ENCODE assay signal across 19 mouse cellular contexts in the genomic region with DNA sequence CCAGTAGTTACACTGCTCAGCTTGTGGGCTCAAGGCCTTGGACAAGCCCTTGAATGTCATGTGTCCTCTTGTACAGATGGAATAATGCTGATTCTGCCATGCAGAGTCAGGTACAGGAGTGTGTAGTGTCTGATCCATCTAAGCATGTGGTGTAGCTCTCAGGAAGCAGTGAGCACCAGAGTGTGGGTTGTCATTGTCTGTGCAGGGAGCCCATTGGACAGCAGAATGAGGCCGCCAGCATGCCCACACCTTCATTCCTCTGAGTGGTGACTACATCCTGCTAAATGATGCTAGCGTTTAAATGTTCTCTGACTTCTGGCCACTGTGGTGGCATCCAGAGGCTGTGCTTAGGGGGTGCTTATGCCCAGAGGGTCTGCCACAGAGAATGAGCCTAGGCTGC.
DNase-seq lines count a peak whose midpoint lies in the region; ATAC-seq and TF ChIP-seq lines count a peak whose summit lies in the region.
"Had no signal": no experiment of that assay in that cellular context is flagged by ENCODE, and none has a peak within 500 bp of the region (broad histone marks: within the 10 kb centered on the region; RNA-seq: fewer than 3 reads in every experiment).

No protein-coding gene starts in this region.

- ATAC-seq in activated CD4-positive, CD25-positive, alpha-beta regulatory T cell, adult 4 months: no peak
- ATAC-seq: forebrain, embryonic 13.5 days; forebrain, postnatal 0 days; hindbrain, postnatal 0 days had no signal

- intact Hi-C loops in left cerebral cortex, adult 2 months (cut with DNase I): loop anchor here (5.0 kb wide), 1 partner anchor 48 kb away; no protein-coding TSS in a partner anchor
- intact Hi-C loops in left cerebral cortex, postnatal 4 days (cut with DNase I): no loop called here
- intact Hi-C loops in left cerebral cortex, postnatal 36 days (cut with DNase I): no loop called here

- no peak overlapping the region for H3K4me3 ChIP-seq in left cerebral cortex, adult 2 months
- H3K4me3 ChIP-seq: embryonic facial prominence, embryonic 10.5 days; forebrain, embryonic 13.5 days; hindbrain, embryonic 13.5 days had no signal

- peak in 1 of 2 experiments; percentile 38 for DNase-seq in left cerebral cortex, adult 2 months (ENCODE audit: extremely low spot score in 1 of 2, low spot score in 2 of 2)
- no peak for DNase-seq in left cerebral cortex, postnatal 4 days
- DNase-seq in right cerebral cortex, adult 2 months (ENCODE audit: low spot score in 2 of 2): peak; percentile 46 to 53
- no peak for DNase-seq in right cerebral cortex, postnatal 10 days (ENCODE audit: low spot score in 2 of 2)
- DNase-seq in left cerebral cortex, postnatal 36 days (ENCODE audit: low spot score in 2 of 2): peak; percentile 34 to 49
- DNase-seq: adrenal gland, adult 8-10 months; adrenal gland, postnatal 36 days; cerebellum, adult 18-20 months; cerebellum, adult 9-11 months; cerebellum, postnatal 36 days; forebrain, postnatal 0 days; gastrocnemius, postnatal 36 days; heart, adult 11 months; heart, postnatal 14 days had no signal

- H3K27ac ChIP-seq in left cerebral cortex, adult 2 months: peak overlapping the region; percentile 86
- H3K27ac ChIP-seq: embryonic facial prominence, embryonic 10.5 days; forebrain, embryonic 13.5 days; hindbrain, embryonic 13.5 days; hindbrain, postnatal 0 days had no signal

- TF ChIP-seq CTCF in left cerebral cortex, adult 2 months (IDR thresholded peaks at IDR 0.05): no peak

Comparison
In these comparisons a context has a peak if more than half of its experiments do, and no peak if none do; other contexts are left out.
1. DNase-seq: peak in right cerebral cortex, adult 2 months (2 of 2) and left cerebral cortex, postnatal 36 days (2 of 2); none in left cerebral cortex, postnatal 4 days (single experiment) and right cerebral cortex, postnatal 10 days (0 of 2).